Mouse (Mus musculus) monocyte, adult 2 months (primary cell): Measurements from ENCODE around the gene C130032M10Rik.

Experiments used
- DNase-seq, 2 experiments: peaks; one replicate each; pipeline ENCODE4 v3.0.0; 2022; ENCODE audit warnings: low spot score in 2 of 2, low read depth in 1 of 2

The C130032M10Rik gene

DNA sequence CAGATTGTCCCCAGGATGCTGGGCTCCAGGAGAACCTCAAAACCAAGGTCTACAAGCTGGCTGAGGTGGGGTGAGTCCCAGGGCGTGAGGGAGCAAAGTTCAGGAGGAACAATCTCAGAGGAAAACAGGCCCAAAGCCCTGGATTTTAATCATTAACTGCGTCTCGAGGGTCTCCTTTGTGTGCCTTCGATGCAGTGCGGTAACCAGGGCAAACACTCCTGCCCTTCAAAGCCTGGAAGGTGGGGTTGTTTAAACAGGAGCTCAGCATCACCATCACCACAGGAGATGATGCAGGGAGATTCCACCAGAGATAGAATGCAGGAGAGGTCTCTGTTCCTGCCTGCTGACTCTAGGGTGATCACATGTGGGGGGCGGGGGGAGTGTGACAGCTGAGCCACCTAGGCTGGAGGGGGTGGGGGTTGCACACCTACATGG, 32.2 kb downstream of the C130032M10Rik start:
- DNase-seq, result no peak

- DNase-seq, result no peak
These were observed 33.0 kb downstream of the C130032M10Rik start for GRCm38 (mm10) chr9:114548496-114548895.

- no peak for DNase-seq
These were observed 33.6 kb downstream of the C130032M10Rik start for GRCm38 (mm10) chr9:114549117-114549516.

- no peak for DNase-seq
These were observed 34.5 kb downstream of the C130032M10Rik start for GRCm38 (mm10) chr9:114550033-114550432.

- DNase-seq, result no peak
These were observed 38.3 kb downstream of the C130032M10Rik start for GRCm38 (mm10) chr9:114553828-114554227.

DNA sequence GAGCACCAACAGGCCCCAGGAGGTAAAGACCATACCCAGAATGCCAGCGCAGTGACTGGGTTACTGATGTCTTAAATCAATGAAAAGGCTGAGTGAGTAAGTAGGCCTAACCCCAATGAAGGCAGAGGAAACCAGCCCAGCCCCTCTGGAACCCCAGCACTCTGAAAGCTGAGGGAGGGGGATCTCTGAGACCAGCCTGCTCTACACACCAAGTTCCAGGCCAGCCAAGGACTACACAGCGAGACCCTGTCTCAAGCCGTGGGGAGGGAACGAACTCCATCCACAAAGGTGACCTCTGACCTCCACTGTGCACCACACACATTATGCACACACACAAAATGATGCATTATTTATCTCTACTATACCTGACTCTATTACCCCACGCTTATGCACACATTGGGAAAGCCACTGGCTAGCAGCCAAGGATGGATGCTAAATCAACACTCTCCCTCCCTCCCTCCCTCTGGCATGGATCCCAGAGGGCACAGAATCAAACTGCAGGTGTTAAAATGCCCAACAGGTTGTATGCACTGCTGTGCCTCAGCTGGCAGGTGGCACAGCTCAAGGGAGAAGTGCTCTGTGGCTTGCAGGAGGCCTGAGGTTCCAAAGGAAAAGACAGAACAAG, 39.0 kb downstream of the C130032M10Rik start:
- no peak for DNase-seq

- no peak for DNase-seq
These were observed 40.9 kb downstream of the C130032M10Rik start for GRCm38 (mm10) chr9:114556276-114556855.

DNA sequence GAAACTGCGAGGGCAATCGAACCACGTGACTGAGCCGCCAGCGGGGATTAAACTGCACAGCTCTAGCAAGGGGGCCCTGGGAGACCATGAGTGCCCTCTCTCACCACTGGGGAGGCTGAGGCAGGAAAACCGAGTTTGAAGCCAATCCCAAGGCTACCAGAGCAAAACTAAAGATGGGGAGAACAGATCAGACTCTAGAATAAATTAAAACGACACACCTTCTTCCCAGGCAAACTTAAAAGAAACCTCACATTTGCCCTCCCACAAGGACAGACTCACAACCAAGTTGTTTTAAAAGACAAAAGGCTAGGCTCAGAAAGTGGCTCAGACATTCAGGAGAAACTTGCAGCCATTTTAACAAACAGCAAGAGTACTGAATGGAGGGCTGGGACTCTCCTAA, 41.6 kb downstream of the C130032M10Rik start:
- DNase-seq, result no peak

GRCm38 (mm10) chr9:114560141-114560540, 44.6 kb downstream of the C130032M10Rik start:
- no peak for DNase-seq

DNA sequence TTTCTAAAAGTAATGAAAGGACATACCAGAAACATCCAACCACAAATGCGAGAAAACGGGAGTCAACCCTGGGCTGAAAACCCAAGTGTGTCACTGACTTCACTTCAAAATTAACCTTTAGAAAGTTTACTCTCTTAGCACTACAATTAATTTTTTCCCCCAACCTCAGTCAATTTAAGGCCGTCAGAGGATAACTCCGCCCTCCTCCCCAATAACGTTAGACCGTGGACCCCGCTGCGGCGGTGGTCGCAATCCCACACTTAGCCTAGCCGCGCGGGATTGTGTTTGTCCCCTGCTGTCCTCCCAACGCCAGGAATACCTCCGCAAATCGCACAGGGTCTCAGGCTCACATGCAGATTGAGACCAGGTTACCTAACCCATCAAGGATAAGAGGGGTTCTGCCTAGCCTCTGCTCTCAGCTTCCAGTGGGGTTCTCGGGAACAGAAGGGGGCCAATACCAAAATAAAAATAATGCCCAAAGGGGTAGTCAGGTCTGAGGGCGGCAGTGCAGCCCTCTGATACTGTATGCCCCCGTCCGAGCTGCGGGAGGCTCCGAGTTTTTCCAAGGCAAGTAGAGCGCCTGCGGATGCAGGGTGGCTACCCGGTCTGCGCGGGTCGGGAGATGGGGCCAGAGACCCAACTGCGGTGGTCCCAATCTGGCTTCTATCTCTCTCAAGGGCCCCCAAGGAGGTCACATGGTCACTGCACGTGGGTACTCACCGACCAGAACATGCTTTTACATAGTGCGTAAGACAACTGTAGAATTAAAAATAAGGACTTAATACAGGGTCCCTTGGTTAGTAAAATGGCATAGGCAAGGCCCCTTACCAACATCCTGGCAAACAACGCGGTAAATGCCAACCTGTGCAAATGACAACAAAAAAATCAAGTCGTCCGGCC, 45.5 kb downstream of the C130032M10Rik start:
- DNase-seq, result no peak

- DNase-seq, result no peak
These were observed 46.1 kb downstream of the C130032M10Rik start for GRCm38 (mm10) chr9:114561671-114561971.

GRCm38 (mm10) chr9:114562031-114562918, 46.8 kb downstream of the C130032M10Rik start:
- DNase-seq, result no peak

DNA sequence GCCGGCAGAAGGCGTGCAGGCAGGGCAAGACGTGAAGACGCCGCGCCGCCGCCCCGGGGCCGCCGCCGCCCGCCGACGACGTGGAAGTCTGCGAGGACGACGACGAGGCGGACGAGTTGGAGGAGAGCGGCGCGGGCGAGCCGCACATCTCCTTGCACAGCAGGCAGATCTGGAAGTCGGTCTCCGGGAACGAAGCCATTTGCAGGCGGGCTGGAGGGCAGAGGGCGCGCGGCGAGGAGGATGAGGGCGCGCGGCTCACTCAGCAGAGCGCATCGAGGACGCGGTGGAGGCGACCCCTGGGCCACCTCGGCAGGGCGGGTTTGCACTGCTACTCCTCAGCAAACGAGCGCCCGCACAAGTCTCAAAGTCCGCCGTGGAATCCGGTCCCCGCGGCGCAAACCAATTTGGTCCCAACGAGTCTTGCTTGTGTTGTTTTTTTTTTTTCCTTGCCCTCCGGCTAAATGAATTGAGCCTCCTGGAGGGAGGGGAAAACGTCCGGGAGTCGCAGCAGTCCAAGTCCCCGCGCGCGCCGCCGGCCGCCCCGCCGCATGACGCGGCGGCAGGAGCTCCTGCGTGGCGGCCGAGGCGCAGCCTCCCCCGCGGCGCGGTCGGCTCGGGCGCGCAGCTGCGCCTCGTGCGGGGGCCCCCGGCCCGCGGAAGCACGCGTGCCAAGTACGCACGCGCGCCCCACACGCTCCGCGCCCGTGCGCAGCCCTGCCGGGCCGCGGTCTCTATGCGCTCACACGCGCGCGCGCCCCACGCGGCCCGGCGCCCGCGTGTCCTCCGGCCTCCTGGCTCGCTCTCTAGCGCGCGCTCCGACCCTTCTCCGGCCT, 47.6 kb downstream of the C130032M10Rik start:
- DNase-seq, result no peak

GRCm38 (mm10) chr9:114563761-114564606, 48.5 kb downstream of the C130032M10Rik start, which contains the start of gene Trim71:
TSS of gene Trim71 (minus strand) at chr9:114564369.
- no peak for DNase-seq

DNA sequence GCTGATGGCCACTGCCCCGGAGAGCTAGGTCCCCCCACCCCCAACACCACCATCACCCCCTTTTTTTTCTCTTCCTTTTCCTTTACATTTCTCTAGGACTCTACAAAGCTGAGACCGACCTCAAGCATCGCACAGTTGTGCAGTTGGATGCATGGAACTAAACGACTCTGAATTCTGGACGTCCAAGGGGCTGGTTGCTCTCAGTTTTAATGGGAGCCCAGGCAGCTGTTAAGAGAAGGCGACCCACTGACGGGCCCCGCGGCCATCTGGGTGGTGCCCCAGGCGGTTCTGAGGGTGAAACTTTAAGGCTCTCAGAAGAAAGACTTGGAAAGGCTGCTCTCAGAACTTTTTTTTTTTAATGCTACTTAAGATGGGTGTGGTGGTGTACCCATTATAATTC, 49.2 kb downstream of the C130032M10Rik start:
- no peak for DNase-seq
